Mouse (Mus musculus) liver, embryonic 16.5 days (tissue): Measurements from ENCODE around the gene Dctd. TPM values are rescaled to one million over a fixed set of nuclear protein-coding genes. Genes with fewer than 3 reads are reported as not detected.

Source experiments
- ATAC-seq: fragments of 200-750 bp; cut with Nextera tagmentation; 2 replicates; pipeline ENCODE4 v1.8.0; 2017; ENCODE audit warnings: low read depth, mild to moderate bottlenecking, moderate number of reproducible peaks, moderate library complexity
- H3K27ac ChIP-seq: fragments of 300-500 bp; sonication (generic); 2 replicates; pipeline ENCODE4 v1.5.1; 2014; ENCODE audit warnings: mild to moderate bottlenecking, low read length
- H3K27me3 ChIP-seq: fragments of 300-500 bp; sonication (generic); 2 replicates; pipeline ENCODE4 v1.6.1; 2014; ENCODE audit warnings: low read depth, low read length, mixed read lengths; ENCODE audit not compliant: control insufficient read depth, insufficient read depth
- H3K36me3 ChIP-seq: fragments of 300-500 bp; sonication (generic); 2 replicates; pipeline ENCODE4 v1.6.1; 2014; ENCODE audit warnings: mild to moderate bottlenecking; ENCODE audit not compliant: control insufficient read depth, insufficient read depth
- H3K4me1 ChIP-seq: fragments of 300-500 bp; sonication (generic); 2 replicates; pipeline ENCODE4 v1.6.1; 2014; ENCODE audit warnings: low read depth, low read length, mixed read lengths; ENCODE audit not compliant: control insufficient read depth
- H3K4me2 ChIP-seq: fragments of 300-500 bp; sonication (generic); 2 replicates; pipeline ENCODE4 v1.6.1; 2014; ENCODE audit warnings: low read depth, low read length, mixed read lengths
- H3K4me3 ChIP-seq: fragments of 300-500 bp; sonication (generic); 2 replicates; pipeline ENCODE4 v1.5.1; 2014; ENCODE audit warnings: low read depth, mild to moderate bottlenecking, low read length
- H3K9ac ChIP-seq: fragments of 300-500 bp; sonication (generic); 2 replicates; pipeline ENCODE4 v1.6.1; 2014; ENCODE audit warnings: low read depth, low read length
- H3K9me3 ChIP-seq: fragments of 300-500 bp; sonication (generic); replicated peaks from 2 replicates; pipeline ENCODE4 v1.6.1; 2016; ENCODE audit warnings: low read length; ENCODE audit not compliant: control insufficient read depth
- WGBS: fragments of 180-500 bp; shearing (Covaris S2); extraction: QIAGEN DNeasy Blood & Tissue Kit; methylation state at CpG from one replicate; pipeline ENCODE4 v1.1.7; 2014; ENCODE audit not compliant: insufficient replicate concordance; 5-methylcytosine and 5-hydroxymethylcytosine counted together
- polyA plus RNA-seq: library from polyadenylated mRNA; unstranded; fragments of >200 nt; fragmentation: Nextera tagmentation; extraction: Ambion mirVana; gene quantifications from 2 replicates; pipeline ENCODE4 v1.2.1, GENCODE M21; 2015

The Dctd gene
- polyA plus RNA-seq, 1 experiment from 2014 or later = 4.6 TPM

GRCm38 (mm10) chr8:48199171-48199570 is 100.3 kb downstream of the Dctd start:
- Histone ChIP-seq H3K27ac (no peak overlapping the region), H3K4me1 (no peaks in the 10 kb centered on the region), H3K36me3 (no peaks in the 10 kb centered on the region), H3K4me2 (no peak overlapping the region), H3K27me3 (no peaks in the 10 kb centered on the region), H3K9ac (no peak overlapping the region), H3K9me3 (no peaks in the 10 kb centered on the region), H3K4me3 (no peak overlapping the region)
- no peak for ATAC-seq
- 70% methylated on average over 9 of the region's 9 CpGs for WGBS

- no peaks in the 10 kb centered on the region for H3K36me3 ChIP-seq
- 50% methylated on average over 3 of the region's 3 CpGs for WGBS
- H3K4me1 ChIP-seq = no peaks in the 10 kb centered on the region
- H3K4me2 ChIP-seq = no peak overlapping the region
- H3K27me3 ChIP-seq = no peaks in the 10 kb centered on the region
- ATAC-seq = no peak
- no peak overlapping the region for H3K27ac ChIP-seq
- H3K4me3 ChIP-seq = no peak overlapping the region
- H3K9me3 ChIP-seq = no peaks in the 10 kb centered on the region
- no peak overlapping the region for H3K9ac ChIP-seq
Measured at GRCm38 (mm10) chr8:48202632-48203031, 103.7 kb downstream of the Dctd start.

Other genes starting within 250 kb of the Dctd start
- gene Wwc2, start 108.2 kb upstream of the Dctd start, polyA plus RNA-seq = 1.2 TPM in 2 replicates